Mouse (Mus musculus) R1 (cell line): Measurements from ENCODE around the gene Arhgef6.

ENCODE experiments used
- DNase-seq: peaks from one replicate; pipeline ENCODE4 v3.0.0-alpha.2; 2018; ENCODE audit warnings: low read depth, low spot score

Gene Arhgef6

GRCm38 (mm10) chrX:57303188-57303878, 35.2 kb downstream of the Arhgef6 start:
- no peak for DNase-seq

GRCm38 (mm10) chrX:57298946-57299345, 39.6 kb downstream of the Arhgef6 start:
- no peak for DNase-seq

GRCm38 (mm10) chrX:57288458-57288857, 50.1 kb downstream of the Arhgef6 start:
- no peak for DNase-seq

GRCm38 (mm10) chrX:57286281-57286680, 52.2 kb downstream of the Arhgef6 start:
- no peak for DNase-seq

GRCm38 (mm10) chrX:57282184-57282583, 56.3 kb downstream of the Arhgef6 start:
- no peak for DNase-seq

- DNase-seq: no peak
These were observed 60.8 kb downstream of the Arhgef6 start for GRCm38 (mm10) chrX:57277560-57278335.

GRCm38 (mm10) chrX:57263515-57263914, 75.0 kb downstream of the Arhgef6 start:
- DNase-seq: no peak

- DNase-seq: peak; percentile 10
These were observed 77.8 kb downstream of the Arhgef6 start for GRCm38 (mm10) chrX:57260744-57261143.

GRCm38 (mm10) chrX:57253329-57254055, 85.0 kb downstream of the Arhgef6 start:
- peak; percentile 4 for DNase-seq

- no peak for DNase-seq
These were observed 100.0 kb downstream of the Arhgef6 start for GRCm38 (mm10) chrX:57238572-57238971.

- DNase-seq: peak; percentile 35
These were observed 102.5 kb downstream of the Arhgef6 start for GRCm38 (mm10) chrX:57235982-57236381.

- no peak for DNase-seq
These were observed 104.9 kb downstream of the Arhgef6 start for GRCm38 (mm10) chrX:57233596-57233995.

- DNase-seq: no peak
These were observed 110.4 kb downstream of the Arhgef6 start for GRCm38 (mm10) chrX:57228178-57228577.

- no peak for DNase-seq
These were observed 115.2 kb downstream of the Arhgef6 start for GRCm38 (mm10) chrX:57223301-57223700.

- no peak for DNase-seq
These were observed 116.6 kb downstream of the Arhgef6 start for GRCm38 (mm10) chrX:57221881-57222280.

- DNase-seq: no peak
These were observed 119.0 kb downstream of the Arhgef6 start for GRCm38 (mm10) chrX:57219563-57219962.

- no peak for DNase-seq
These were observed 122.3 kb downstream of the Arhgef6 start for GRCm38 (mm10) chrX:57216271-57216670.

GRCm38 (mm10) chrX:57215495-57215894, 123.0 kb downstream of the Arhgef6 start:
- DNase-seq: no peak

GRCm38 (mm10) chrX:57212862-57213261, 125.7 kb downstream of the Arhgef6 start:
- no peak for DNase-seq

- DNase-seq: no peak
These were observed 126.7 kb downstream of the Arhgef6 start, which contains the start of gene Cd40lg for GRCm38 (mm10) chrX:57211876-57212275. Gene Cd40lg (plus strand): TSS chrX:57212143.

- DNase-seq: no peak
These were observed 127.9 kb downstream of the Arhgef6 start for GRCm38 (mm10) chrX:57210591-57210990.

- DNase-seq: no peak
These were observed 138.1 kb downstream of the Arhgef6 start for GRCm38 (mm10) chrX:57200397-57200796.
